Mouse (Mus musculus) frontal cortex, adult (tissue): ENCODE measurements at regions not wholly inside any gene's neighbourhood (a gene's known extent, or its start where the extent isn't known, plus 50 kb on each side); places are given as distances from the start of the nearest gene placed in this dataset.
"Not testable (repeated sequence)": the region's sequence is repeated elsewhere in the genome, so short reads cannot be mapped to it uniquely, and the experiment has no call there.

Experiments used
- ATAC-seq: cut with Nextera tagmentation; 2 replicates; pipeline ENCODE4 v1.9.2; 2017; ENCODE audit warnings: mild to moderate bottlenecking, moderate library complexity, mixed read lengths; ENCODE audit not compliant: low TSS enrichment

- no peak for ATAC-seq
Observed at GRCm38 (mm10) chr15:8831720-8832620, 121.4 kb upstream of the Slc1a3 start.

GRCm38 (mm10) chr15:8824861-8825260 is 114.3 kb upstream of the Slc1a3 start:
- no peak for ATAC-seq

DNA sequence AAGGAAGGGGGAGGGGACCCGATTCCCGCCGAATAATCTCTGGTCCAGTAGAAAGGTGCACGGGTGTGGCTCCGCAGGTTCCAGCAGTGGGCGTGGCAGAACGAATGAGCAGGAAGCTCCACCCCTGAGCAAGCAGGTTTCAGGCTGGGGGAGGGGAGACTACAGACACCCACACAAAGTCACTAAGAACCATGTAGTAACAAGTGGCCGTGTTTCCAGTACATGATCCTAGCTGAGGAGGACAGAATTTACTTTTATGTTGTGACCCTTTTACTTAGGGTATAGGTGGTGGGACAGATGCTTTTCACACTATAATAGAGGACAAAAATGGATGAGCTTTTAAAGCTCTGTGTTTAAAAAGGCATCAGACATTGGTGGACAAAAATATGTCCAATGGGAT is 112.2 kb upstream of the Slc1a3 start:
- ATAC-seq, result not testable (repeated sequence)

GRCm38 (mm10) chr15:8817542-8817941 is 107.0 kb upstream of the Slc1a3 start:
- peak; percentile 95 for ATAC-seq

DNA sequence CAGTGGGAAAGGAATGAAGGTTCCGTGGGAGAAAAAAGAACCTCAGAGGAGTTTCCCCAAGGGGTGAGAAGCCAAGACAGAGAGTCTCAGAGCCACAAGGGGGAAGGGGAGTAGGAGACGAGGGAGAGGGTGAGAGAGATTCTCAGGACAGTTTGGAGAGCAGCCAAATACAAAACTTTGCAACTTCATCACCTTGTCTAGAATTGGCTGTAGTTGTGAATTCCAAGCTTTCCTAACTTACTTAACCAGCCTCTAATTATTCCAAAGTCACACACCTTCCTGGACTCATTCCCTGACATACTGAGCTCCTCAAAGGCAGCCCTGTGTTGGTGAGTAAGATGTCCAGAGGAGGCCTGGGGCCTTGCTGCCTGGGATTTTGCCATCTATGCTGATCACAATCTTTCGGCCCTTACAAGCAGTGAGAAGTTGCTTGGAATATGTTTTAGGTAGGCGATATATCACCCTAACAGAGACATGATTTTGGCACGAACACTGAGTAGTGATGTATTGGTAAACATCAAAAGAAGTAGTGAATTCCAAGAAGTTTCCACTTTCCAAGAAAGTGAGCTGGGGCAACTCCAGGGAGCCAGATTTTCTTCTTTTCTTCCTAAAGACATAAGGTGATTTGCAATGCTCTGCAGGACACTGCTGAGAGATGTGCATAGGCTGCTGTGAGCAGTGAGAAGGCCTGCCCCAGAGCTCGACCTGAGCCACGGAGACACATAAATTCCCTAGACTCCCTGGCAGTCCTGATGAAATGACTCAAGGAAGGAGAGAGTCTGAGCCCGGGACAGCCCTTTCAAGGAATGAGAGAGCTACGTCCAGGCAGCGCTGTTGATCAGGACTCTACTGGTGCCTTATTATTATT is 106.2 kb upstream of the Slc1a3 start:
- ATAC-seq, result no peak

DNA sequence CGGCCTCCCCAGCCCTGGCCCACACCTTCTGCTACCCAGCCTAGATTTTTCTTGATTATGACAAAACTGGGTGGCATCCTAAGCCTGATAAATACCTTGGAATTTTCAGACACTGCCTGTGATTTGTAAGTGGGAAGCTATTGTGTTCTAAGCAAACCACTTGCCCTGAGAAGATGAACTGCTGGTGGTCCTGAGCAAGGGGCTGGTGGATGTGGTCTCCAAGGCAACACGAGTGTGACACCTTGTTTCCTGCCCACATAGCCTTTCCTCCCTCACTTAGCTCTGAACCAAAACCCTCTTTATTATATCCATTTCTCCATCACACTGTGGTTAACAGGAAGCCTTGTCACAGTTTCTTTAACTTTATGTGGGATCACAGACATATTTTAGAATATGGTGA is 105.4 kb upstream of the Slc1a3 start:
- ATAC-seq, result no peak

DNA sequence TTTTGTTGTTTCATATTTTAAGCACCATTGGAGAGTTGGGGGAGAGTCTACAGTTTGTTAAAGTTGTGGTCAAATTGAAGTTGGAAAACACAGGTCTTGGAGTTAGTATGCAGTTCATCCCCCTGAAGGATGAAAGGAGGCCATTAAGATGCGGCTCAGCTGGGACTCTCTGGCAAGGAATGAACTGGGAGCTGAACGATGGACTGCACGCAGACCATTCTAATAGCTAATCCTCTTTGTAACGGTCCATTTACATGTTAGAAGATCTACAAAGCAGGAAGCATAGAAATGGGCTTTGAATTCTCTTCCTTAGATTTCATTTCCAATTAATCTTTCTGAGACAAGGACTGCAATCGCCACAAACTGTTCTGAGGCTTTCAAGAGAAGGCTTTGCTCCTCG is 104.7 kb upstream of the Slc1a3 start:
- peak; percentile 77 for ATAC-seq

DNA sequence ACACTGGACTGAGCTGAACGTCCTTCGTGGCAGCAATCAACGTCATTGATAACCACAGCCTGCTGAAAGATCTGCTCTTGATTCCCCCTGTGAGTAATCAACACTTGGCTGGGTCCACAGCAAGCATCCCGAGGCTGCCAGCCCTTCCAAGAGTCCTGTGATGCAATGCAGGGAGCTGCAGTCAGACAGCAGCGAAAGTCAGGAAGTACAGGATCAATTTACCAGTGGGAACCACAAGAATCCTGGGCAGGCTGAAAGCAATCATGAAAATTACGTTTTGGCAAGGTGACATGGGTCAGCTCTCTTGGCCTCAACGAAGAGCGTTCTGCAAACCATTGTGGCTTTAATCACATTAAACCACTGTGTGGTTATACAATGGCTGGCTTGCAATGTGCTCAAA is 95.8 kb upstream of the Slc1a3 start:
- no peak for ATAC-seq

DNA sequence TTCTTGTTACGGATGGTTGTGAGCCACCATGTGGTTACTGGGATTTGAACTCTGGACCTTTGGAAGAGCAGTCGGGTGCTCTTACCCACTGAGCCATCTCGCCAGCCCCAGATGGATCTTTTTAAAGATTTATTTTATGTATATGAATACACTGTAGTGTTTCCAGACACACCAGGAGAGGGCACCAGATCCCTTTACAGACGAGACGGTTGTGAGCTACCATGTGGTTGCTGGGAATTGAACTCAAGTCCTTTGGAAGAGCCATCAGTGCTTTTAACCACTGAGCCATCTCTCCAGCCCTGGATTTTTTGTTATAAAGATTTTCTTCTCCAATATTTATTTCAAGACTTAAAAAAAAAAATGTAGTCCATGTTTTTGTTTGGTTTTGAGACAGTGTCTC is 95.0 kb upstream of the Slc1a3 start:
- not testable (repeated sequence) for ATAC-seq

DNA sequence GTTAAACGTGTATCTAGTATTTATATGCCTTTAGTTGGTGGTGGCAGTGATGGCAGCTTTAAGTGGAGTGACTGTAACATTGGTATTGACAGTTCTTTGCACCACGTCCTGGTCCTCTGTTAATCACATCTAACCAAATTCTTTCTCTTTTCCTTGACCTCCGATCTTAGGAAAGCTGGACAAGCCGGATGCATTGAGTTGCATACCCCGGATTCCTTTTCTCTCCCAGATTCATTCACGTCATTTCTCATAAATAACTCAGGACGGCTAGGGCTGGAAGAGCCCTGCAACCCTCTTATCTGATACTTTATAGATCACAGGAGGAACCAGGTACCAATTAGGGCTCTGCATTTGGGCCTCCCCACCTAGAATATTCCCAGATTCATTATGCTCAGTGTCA is 91.5 kb upstream of the Slc1a3 start:
- no peak for ATAC-seq

DNA sequence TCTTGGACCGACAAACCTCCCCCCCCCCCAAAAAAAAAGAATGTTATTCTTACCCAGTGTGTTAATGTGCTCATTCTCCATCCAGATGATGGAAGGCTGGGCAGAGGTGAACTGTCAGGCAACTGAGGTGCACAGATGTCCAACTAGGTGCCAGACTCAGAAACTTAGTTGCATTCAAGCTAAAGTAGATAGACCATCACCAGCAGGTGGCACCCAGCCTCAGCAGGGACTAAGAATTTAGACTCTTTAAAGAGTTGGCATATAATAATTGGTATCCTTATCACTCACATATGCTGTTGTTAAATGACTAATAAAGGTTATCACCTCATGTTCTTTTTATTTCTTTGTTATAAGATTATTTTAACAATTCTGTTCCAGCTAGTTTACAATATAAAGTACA is 86.5 kb upstream of the Slc1a3 start:
- no peak for ATAC-seq

DNA sequence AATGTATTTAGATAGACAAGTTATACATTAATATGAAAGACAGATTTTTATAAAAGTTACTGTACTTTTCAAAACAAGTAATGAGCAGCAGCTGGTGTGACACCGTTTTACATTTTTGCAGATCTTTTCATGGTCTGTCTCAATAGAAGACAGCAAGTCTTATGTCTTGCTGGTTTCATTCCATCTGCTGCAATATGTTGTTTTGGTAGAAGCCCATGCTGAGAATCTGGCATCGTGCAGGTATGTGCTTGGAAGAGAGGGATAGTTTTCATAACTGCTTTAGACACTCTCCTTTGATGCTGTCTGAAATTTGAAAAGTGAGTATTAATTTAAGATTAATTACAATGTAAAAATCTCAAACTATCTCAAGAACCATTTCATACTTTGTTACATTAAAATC is 81.5 kb upstream of the Slc1a3 start:
- peak; percentile 64; the same call in 1 of the 2 replicates for ATAC-seq

DNA sequence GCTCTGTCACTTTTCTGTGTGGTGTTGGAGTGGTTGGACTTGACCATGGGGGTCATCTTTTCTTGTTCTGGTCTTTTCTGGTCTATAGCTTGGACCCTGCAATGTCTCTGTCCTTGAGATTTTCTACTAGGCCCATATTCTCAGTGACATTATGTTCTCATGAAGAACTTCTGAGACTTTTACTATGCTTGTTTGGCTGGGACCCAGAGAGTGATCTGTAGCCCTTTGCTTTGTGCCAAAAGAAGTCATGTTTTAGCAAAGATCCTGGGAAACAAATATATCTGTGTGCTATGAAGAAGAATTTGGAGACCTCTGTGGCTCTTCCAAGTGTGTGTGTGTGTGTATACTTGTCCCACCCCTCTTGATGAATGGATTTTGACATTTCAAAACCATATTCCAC is 79.4 kb upstream of the Slc1a3 start:
- ATAC-seq, result no peak

- ATAC-seq, result no peak
Observed at GRCm38 (mm10) chr15:8789000-8789399, 78.4 kb upstream of the Slc1a3 start.

- no peak for ATAC-seq
Observed at GRCm38 (mm10) chr15:8785537-8785936, 75.0 kb upstream of the Slc1a3 start.

DNA sequence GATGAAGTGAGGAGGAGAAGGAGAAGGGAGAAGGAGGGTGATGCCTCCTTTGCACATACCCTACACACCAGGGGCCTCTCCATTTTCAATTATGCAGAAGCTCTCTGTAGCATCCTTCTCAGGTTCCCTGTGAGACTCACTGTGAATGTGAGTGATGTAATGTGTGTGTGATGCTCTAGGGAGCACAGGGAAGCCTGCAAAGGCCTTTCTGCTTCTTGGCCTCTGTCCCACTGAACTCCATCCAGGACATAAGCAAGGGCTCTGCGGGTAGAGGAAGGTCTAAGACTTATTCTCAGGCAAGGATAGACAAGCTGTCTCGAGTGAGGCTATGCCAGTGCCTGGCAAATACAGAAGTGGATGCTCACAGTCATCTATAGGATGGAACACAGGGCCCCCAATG is 73.0 kb upstream of the Slc1a3 start:
- ATAC-seq, result no peak

DNA sequence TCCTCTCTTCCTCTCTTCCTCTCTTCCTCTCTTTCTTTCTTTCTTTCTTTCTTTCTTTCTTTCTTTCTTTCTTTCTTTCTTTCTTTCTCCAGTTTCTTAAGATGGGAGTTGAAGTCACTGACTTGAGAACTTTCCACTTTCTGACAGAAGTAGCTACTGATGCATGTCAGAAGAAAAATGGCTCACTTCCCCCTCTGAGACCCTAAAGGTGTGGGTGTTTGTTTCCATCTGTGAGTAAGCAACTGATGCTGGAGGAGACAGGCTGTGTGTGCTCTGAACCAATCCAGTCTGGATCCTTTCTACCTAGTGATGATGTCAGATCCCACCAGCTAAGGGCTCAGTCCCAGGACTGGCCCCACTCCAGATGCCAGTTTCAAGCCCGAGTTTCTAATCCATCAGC is 72.5 kb upstream of the Slc1a3 start:
- ATAC-seq, result no peak

DNA sequence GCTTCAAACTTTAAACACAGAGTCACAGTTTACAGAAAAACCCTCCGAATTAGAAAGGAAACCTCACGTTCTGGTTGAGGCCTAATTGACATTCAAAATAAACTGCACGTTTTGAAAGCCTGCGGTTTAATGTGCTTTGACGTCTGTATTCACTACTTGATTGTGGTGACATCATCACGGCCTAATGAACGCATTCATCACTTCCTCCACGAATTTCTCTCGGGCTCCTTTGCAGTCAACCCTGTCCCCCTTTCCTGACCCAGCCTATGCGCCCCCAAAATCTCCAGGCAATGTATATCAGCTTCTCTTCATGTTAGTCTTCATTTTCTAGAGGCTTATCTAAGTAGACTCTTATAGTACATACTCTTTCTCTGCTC is 71.6 kb upstream of the Slc1a3 start:
- no peak for ATAC-seq

GRCm38 (mm10) chr15:8781159-8782130 is 70.9 kb upstream of the Slc1a3 start:
- ATAC-seq, result peak; percentile 41; the same call in 1 of the 2 replicates

DNA sequence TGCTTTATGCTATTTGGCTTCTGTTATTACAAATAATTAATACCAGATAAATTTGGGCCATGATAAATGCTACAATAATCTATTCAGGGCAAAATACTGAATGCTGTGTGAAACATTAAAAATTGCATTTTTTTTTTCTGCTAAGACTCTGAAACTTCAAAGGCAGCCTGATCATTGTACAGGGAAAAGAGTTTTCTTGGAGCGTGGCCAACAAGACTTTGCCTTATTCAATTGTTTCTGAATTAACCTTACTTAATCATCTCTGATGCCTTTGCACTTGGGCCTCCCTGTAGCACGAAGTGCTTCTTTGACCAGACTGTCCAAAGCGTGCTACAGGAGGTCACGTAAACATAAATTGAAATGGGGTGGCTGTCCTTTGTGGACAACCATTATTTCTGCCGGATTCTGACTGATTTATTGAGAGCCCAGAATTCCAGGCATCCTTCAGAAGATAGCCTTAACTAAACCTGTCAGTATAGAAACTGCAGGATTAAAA is 69.9 kb upstream of the Slc1a3 start:
- ATAC-seq, result no peak
